Mouse (Mus musculus): Measurements from ENCODE around the gene Hist3h2ba. TPM values are rescaled to one million over a fixed set of nuclear protein-coding genes. Genes with fewer than 3 reads are reported as not detected.

Gene Hist3h2ba
- total and polyA plus RNA-seq, 2 experiments: 0.37 TPM; not detected in 1

GRCm38 (mm10) chr11:58978027-58978705 is 29.4 kb downstream of the Hist3h2ba start, which contains the start of gene Trim11:
Gene Trim11, plus strand, starts transcription at chr11:58978093.
- Histone ChIP-seq H3K4me1 (ENCODE audit: control insufficient read depth, insufficient read depth, low read length) (peaks cover 11% of the 10 kb centered on the region), H3K79me2 (ENCODE audit: control insufficient read depth, insufficient read depth, low read length) (peaks cover 21% of the 10 kb centered on the region; the same call in 1 of the 2 replicates)
- DNase-seq (ENCODE audit: extremely low read depth, low read depth, low spot score): peak; percentile 79

GRCm38 (mm10) chr11:58978706-58979030 is 29.9 kb downstream of the Hist3h2ba start:
- 0% methylated on average over 5 of the region's 5 CpGs for WGBS
- Histone ChIP-seq H3K9ac (ENCODE audit: low read depth, low read length) (peak overlapping the region; percentile 96), H3K4me1 (ENCODE audit: control insufficient read depth, insufficient read depth, low read length) (peaks cover 11% of the 10 kb centered on the region), H3K4me3 (ENCODE audit: insufficient read depth, low read depth, low read length) (peak overlapping the region; percentile 84), H3K79me2 (ENCODE audit: control insufficient read depth, insufficient read depth, low read length) (peaks cover 21% of the 10 kb centered on the region; the same call in 1 of the 2 replicates), H3K27ac (replicated peaks; ENCODE audit: insufficient read depth, low read depth, low read length) (peak overlapping the region; percentile 95), H3K36me3 (ENCODE audit: control insufficient read depth, insufficient read depth, low read length) (peaks cover 7% of the 10 kb centered on the region; the same call in 1 of the 2 replicates), H3K27me3 (ENCODE audit: control insufficient read depth, insufficient read depth, low read length) (no peaks in the 10 kb centered on the region)
- TF ChIP-seq POLR2A (IDR thresholded peaks at IDR 0.05; ENCODE audit: extremely low read depth, insufficient read depth, low read length) (no peak), CTCF (IDR thresholded peaks at IDR 0.05; ENCODE audit: low read depth, low read length) (no peak)
- peak; percentile 89 for DNase-seq (ENCODE audit: extremely low read depth, low read depth, low spot score)

More at GRCm38 (mm10) chr11:58978027-58978705, 29.4 kb downstream of the Hist3h2ba start, which contains the start of gene Trim11:
- Histone ChIP-seq H3K4me3 (ENCODE audit: insufficient read depth, low read depth, low read length) (peak within 1 kb of the TSS; percentile 84), H3K27me3 (ENCODE audit: control insufficient read depth, insufficient read depth, low read length) (no peaks in the 10 kb centered on the region), H3K36me3 (ENCODE audit: control insufficient read depth, insufficient read depth, low read length) (peaks cover 7% of the 10 kb centered on the region; the same call in 1 of the 2 replicates), H3K27ac (replicated peaks; ENCODE audit: insufficient read depth, low read depth, low read length) (peak within 1 kb of the TSS; percentile 95), H3K9ac (ENCODE audit: low read depth, low read length) (peak within 1 kb of the TSS; percentile 96)
- WGBS: under 1% methylated on average over 64 of the region's 64 CpGs
- TF ChIP-seq CTCF (IDR thresholded peaks at IDR 0.05; ENCODE audit: low read depth, low read length) (no peak), POLR2A (IDR thresholded peaks at IDR 0.05; ENCODE audit: extremely low read depth, insufficient read depth, low read length) (peak; percentile 70)

- peak overlapping the region; percentile 95 for H3K27ac ChIP-seq (replicated peaks; ENCODE audit: insufficient read depth, low read depth, low read length)
- H3K36me3 ChIP-seq (ENCODE audit: control insufficient read depth, insufficient read depth, low read length): peaks cover 7% of the 10 kb centered on the region
- peak overlapping the region; percentile 41 for H3K4me3 ChIP-seq (ENCODE audit: insufficient read depth, low read depth, low read length)
- peaks cover 21% of the 10 kb centered on the region; the same call in 1 of the 2 replicates for H3K79me2 ChIP-seq (ENCODE audit: control insufficient read depth, insufficient read depth, low read length)
- peaks cover 11% of the 10 kb centered on the region for H3K4me1 ChIP-seq (ENCODE audit: control insufficient read depth, insufficient read depth, low read length)
- no peaks in the 10 kb centered on the region for H3K27me3 ChIP-seq (ENCODE audit: control insufficient read depth, insufficient read depth, low read length)
- peak; percentile 86 for DNase-seq (ENCODE audit: extremely low read depth, low read depth, low spot score)
- WGBS: 12% methylated on average over 3 of the region's 3 CpGs
- H3K9ac ChIP-seq (ENCODE audit: low read depth, low read length): peak overlapping the region; percentile 74
- TF ChIP-seq POLR2A (IDR thresholded peaks at IDR 0.05; ENCODE audit: extremely low read depth, insufficient read depth, low read length) (no peak), CTCF (IDR thresholded peaks at IDR 0.05; ENCODE audit: low read depth, low read length) (no peak)
These were observed 30.5 kb downstream of the Hist3h2ba start for GRCm38 (mm10) chr11:58979183-58979582.

GRCm38 (mm10) chr11:58979661-58980060 is 30.9 kb downstream of the Hist3h2ba start:
- peaks cover 21% of the 10 kb centered on the region; the same call in 1 of the 2 replicates for H3K79me2 ChIP-seq (ENCODE audit: control insufficient read depth, insufficient read depth, low read length)
- peaks cover 9% of the 10 kb centered on the region for H3K36me3 ChIP-seq (ENCODE audit: control insufficient read depth, insufficient read depth, low read length)
- peaks cover 11% of the 10 kb centered on the region for H3K4me1 ChIP-seq (ENCODE audit: control insufficient read depth, insufficient read depth, low read length)
- H3K27ac ChIP-seq (replicated peaks; ENCODE audit: insufficient read depth, low read depth, low read length): peak overlapping the region; percentile 95
- H3K27me3 ChIP-seq (ENCODE audit: control insufficient read depth, insufficient read depth, low read length): no peaks in the 10 kb centered on the region
- peak overlapping the region; percentile 74 for H3K9ac ChIP-seq (ENCODE audit: low read depth, low read length)
- DNase-seq (ENCODE audit: extremely low read depth, low read depth, low spot score): peak; percentile 94
- no peak for TF ChIP-seq CTCF (IDR thresholded peaks at IDR 0.05; ENCODE audit: low read depth, low read length)
- TF ChIP-seq POLR2A (IDR thresholded peaks at IDR 0.05; ENCODE audit: extremely low read depth, insufficient read depth, low read length): no peak
- 15% methylated on average over 7 of the region's 7 CpGs for WGBS
- peak overlapping the region; percentile 41 for H3K4me3 ChIP-seq (ENCODE audit: insufficient read depth, low read depth, low read length)

- Histone ChIP-seq H3K4me3 (ENCODE audit: insufficient read depth, low read depth, low read length) (no peak overlapping the region), H3K79me2 (ENCODE audit: control insufficient read depth, insufficient read depth, low read length) (peaks cover 21% of the 10 kb centered on the region; the same call in 1 of the 2 replicates), H3K9ac (ENCODE audit: low read depth, low read length) (peak overlapping the region; percentile 22), H3K27ac (replicated peaks; ENCODE audit: insufficient read depth, low read depth, low read length) (peak overlapping the region; percentile 26), H3K27me3 (ENCODE audit: control insufficient read depth, insufficient read depth, low read length) (no peaks in the 10 kb centered on the region), H3K4me1 (ENCODE audit: control insufficient read depth, insufficient read depth, low read length) (peaks cover 11% of the 10 kb centered on the region), H3K36me3 (ENCODE audit: control insufficient read depth, insufficient read depth, low read length) (peaks cover 14% of the 10 kb centered on the region)
- 33% methylated on average over 5 of the region's 5 CpGs for WGBS
- TF ChIP-seq POLR2A (IDR thresholded peaks at IDR 0.05; ENCODE audit: extremely low read depth, insufficient read depth, low read length): no peak
- no peak for TF ChIP-seq CTCF (IDR thresholded peaks at IDR 0.05; ENCODE audit: low read depth, low read length)
- peak; percentile 35 for DNase-seq (ENCODE audit: extremely low read depth, low read depth, low spot score)
These were observed 31.8 kb downstream of the Hist3h2ba start for GRCm38 (mm10) chr11:58980381-58980990.
